Mouse (Mus musculus) neural tube, embryonic 14.5 days (tissue): ENCODE measurements around the gene Cul7. TPM values are rescaled to one million over a fixed set of nuclear protein-coding genes. Genes with fewer than 3 reads are reported as not detected.
A peak's percentile ranks its signal among the peaks of the same experiment; 100 is the strongest.

Source experiments
- ATAC-seq: fragments of 200-750 bp; cut with Nextera tagmentation; 2 replicates; pipeline ENCODE4 v1.8.0; 2017; ENCODE audit warnings: low read depth, mild to moderate bottlenecking, moderate TSS enrichment, moderate library complexity
- H3K27ac ChIP-seq: fragments of 300-500 bp; sonication (generic); 2 replicates; pipeline ENCODE4 v1.5.1; 2014; ENCODE audit warnings: low read depth, mild to moderate bottlenecking, control low read depth, low read length, moderate library complexity, mixed read lengths
- H3K27me3 ChIP-seq: fragments of 300-500 bp; sonication (generic); 2 replicates; pipeline ENCODE4 v1.6.1; 2014; ENCODE audit warnings: low read length; ENCODE audit not compliant: control insufficient read depth, insufficient read depth
- H3K36me3 ChIP-seq: fragments of 300-500 bp; sonication (generic); 2 replicates; pipeline ENCODE4 v1.6.1; 2014; ENCODE audit warnings: low read length, mixed read lengths; ENCODE audit not compliant: control insufficient read depth, insufficient read depth
- H3K4me1 ChIP-seq: fragments of 300-500 bp; sonication (generic); 2 replicates; pipeline ENCODE4 v1.6.1; 2014; ENCODE audit warnings: low read length; ENCODE audit not compliant: control insufficient read depth, insufficient read depth
- H3K4me2 ChIP-seq: fragments of 300-500 bp; sonication (generic); 2 replicates; pipeline ENCODE4 v1.6.1; 2014; ENCODE audit warnings: mild to moderate bottlenecking, low read depth, low read length, control low read depth
- H3K4me3 ChIP-seq: fragments of 300-500 bp; sonication (generic); 2 replicates; pipeline ENCODE4 v1.5.1; 2014; ENCODE audit warnings: low read depth, low read length, control low read depth, mixed read lengths
- H3K9ac ChIP-seq: fragments of 300-500 bp; sonication (generic); replicated peaks from 2 replicates; pipeline ENCODE4 v1.6.1; 2014; ENCODE audit warnings: low read depth, mild to moderate bottlenecking, control low read depth, low read length, mixed read lengths
- H3K9me3 ChIP-seq: fragments of 300-500 bp; sonication (generic); 2 replicates; pipeline ENCODE4 v1.6.1; 2016; ENCODE audit warnings: low read length; ENCODE audit not compliant: control insufficient read depth
- WGBS: fragments of 180-500 bp; shearing (Covaris S2); extraction: QIAGEN DNeasy Blood & Tissue Kit; methylation state at CpG from one replicate; pipeline ENCODE4 v1.1.7; 2014; 5-methylcytosine and 5-hydroxymethylcytosine counted together
- polyA plus RNA-seq: library from polyadenylated mRNA; unstranded; fragments of >200 nt; fragmentation: Nextera tagmentation; extraction: Ambion mirVana; gene quantifications from 2 replicates; pipeline ENCODE4 v1.2.1, GENCODE M21; 2014

Cul7 gene
- polyA plus RNA-seq = 30.1 and 33.8 TPM in 2 replicates

DNA sequence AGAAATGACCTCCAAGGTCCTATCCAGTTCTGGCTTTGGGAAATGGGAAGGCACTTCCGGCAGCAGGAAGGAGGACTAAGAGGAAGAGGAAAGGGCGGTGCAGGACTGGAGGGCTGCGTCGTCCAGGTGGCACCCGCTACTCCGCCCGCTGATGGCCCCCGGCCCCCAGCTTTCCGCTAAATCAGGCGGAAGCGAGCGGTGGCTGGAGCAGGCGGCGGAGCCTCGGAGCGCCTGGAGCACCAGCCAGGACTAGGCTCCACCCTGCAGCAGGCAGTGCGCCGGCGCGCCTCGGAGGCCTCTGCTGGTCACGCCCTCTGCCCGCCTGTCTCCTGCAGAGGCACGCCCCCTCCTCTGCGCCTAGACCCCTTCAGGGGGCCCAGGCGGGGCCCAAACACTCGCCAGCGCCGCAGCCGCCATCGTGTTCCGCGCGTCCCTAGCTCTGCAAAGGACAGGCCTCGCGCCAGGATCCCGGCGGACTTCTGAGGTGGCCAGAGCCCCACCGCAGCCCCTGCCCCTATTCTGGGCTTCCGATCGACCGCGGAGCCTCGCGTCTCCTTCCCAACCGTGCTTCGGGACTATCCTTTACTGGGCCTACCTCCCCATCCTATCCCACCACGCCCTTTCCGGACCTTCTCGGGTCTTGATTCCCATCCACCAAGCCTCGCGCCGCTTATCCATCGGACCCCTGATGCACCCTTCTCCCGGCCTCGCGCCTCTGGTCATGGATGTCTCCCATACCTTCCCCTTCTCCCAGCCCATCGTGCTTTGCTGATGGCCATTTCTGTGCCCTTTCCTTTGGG, at the start of gene Cul7:
TSS of gene Cul7 (plus strand) at position 106 of the 800 bp plus-strand sequence.
- peaks cover 15% of the 10 kb centered on the region for H3K36me3 ChIP-seq
- no peaks in the 10 kb centered on the region for H3K27me3 ChIP-seq
- peak within 1 kb of the TSS; percentile 89 for H3K4me2 ChIP-seq
- WGBS = under 1% methylated on average over 56 of the region's 58 CpGs
- H3K4me1 ChIP-seq = peaks cover 29% of the 10 kb centered on the region
- ATAC-seq = peak; percentile 94
- peak within 1 kb of the TSS; percentile 50 for H3K4me3 ChIP-seq
- H3K9ac ChIP-seq = peak within 1 kb of the TSS; percentile 82
- H3K27ac ChIP-seq = peak within 1 kb of the TSS; percentile 94
- H3K9me3 ChIP-seq = no peaks in the 10 kb centered on the region

DNA sequence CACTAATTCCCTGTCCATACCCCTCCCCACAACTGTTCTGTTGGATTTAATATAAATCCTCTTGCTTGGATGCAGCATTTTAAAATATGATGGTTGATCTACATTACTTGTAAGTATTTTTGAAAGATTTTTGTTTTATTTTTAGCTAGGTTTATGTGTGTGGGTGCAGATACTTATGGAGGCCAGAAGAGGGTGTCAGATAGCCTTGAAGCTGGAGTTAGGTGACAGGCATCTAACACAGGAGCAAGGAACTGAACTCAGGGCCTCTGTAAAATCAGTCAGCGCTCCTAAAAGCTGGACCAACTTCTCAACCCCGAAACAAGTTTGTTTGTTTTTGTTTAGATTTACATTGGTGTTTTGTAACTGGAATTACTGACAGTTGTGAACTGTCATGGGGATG, 49.6 kb upstream of the Cul7 start:
- H3K27me3 ChIP-seq = no peaks in the 10 kb centered on the region
- no peaks in the 10 kb centered on the region for H3K9me3 ChIP-seq
- H3K4me1 ChIP-seq = peaks cover 5% of the 10 kb centered on the region; the same call in 1 of the 2 replicates
- no peak overlapping the region for H3K27ac ChIP-seq
- 95% methylated on average over 2 of the region's 2 CpGs for WGBS
- ATAC-seq = no peak
- no peak overlapping the region for H3K4me3 ChIP-seq
- H3K36me3 ChIP-seq = no peaks in the 10 kb centered on the region
- H3K4me2 ChIP-seq = no peak overlapping the region
- H3K9ac ChIP-seq = no peak overlapping the region

DNA sequence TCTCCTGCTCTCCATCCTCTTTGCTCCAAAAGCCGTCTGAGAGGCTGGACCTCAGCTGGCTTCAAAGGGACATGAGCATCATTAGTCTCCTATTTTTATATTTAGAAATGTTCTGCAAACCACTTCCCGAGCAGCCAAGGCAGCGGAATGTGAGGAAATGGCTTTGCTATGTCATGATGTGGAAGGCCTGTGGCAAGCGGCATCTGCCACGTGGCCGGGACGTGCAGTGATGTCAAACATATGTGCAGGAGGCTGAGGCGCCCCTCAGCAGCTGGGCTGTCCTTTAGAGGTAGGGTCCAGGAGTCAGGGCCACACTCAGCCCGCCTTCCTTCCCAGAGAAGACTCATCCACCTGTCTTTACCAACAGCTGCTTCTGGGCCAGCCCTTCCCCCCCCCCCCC, 47.9 kb upstream of the Cul7 start:
- H3K9me3 ChIP-seq = no peaks in the 10 kb centered on the region

DNA sequence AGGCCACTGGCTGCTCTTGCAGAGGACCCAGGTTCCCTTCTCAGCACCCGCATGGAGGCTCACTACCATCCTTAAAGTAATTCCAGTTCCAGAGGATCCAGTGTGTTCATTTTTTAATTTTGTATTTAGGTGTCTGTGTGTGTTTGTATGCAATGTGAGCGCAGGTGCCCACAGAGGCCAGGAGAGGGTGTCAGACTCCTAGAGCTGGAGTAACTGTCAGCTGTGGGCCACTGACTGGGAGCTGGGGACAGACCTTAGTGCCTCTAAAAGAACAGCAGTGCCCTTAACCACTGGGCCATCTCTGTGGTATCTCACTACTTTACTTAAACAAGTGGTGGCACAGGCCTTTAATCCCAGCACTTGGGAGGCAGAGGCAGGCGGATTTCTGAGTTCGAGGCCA, 46.9 kb upstream of the Cul7 start:
- Histone ChIP-seq H3K27me3 (no peaks in the 10 kb centered on the region), H3K27ac (no peak overlapping the region), H3K4me1 (peaks cover 5% of the 10 kb centered on the region; the same call in 1 of the 2 replicates), H3K4me3 (no peak overlapping the region), H3K9ac (no peak overlapping the region), H3K9me3 (no peaks in the 10 kb centered on the region), H3K36me3 (no peaks in the 10 kb centered on the region), H3K4me2 (no peak overlapping the region)
- over 99% methylated on average over 4 of the region's 4 CpGs for WGBS
- ATAC-seq = no peak

More for the DNA sequence above, 47.9 kb upstream of the Cul7 start:
- H3K4me1 ChIP-seq = peaks cover 5% of the 10 kb centered on the region; the same call in 1 of the 2 replicates
- no peak overlapping the region for H3K9ac ChIP-seq
- no peak overlapping the region for H3K4me2 ChIP-seq
- no peak for ATAC-seq
- no peaks in the 10 kb centered on the region for H3K27me3 ChIP-seq
- H3K4me3 ChIP-seq = no peak overlapping the region
- WGBS = 78% methylated on average over 9 of the region's 9 CpGs
- H3K27ac ChIP-seq = no peak overlapping the region
- H3K36me3 ChIP-seq = no peaks in the 10 kb centered on the region

DNA sequence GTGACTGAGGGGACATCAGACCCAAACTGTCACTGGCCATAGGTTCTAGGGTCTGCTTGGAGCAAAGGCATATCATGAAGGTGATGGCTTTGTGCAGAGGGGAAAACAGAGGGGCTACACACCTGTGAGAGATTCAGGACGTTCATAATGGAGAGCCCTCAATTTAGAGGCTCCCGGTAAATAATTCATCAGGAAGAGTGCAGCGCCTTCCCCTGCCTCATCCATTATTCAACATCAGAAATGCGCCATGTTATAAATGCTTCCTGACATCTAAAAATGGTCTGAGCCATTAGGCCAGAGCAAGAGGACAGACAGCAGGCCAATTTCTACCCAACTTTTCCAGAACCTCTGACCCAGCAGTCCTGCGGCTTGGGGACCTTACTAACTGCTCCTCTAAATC, 45.0 kb upstream of the Cul7 start:
- H3K36me3 ChIP-seq = no peaks in the 10 kb centered on the region
- ATAC-seq = no peak
- peak overlapping the region; percentile 34; the same call in 1 of the 2 replicates for H3K27ac ChIP-seq
- H3K4me1 ChIP-seq = peaks cover 5% of the 10 kb centered on the region; the same call in 1 of the 2 replicates
- WGBS = 43% methylated on average over 5 of the region's 5 CpGs
- H3K4me2 ChIP-seq = no peak overlapping the region
- H3K9me3 ChIP-seq = no peaks in the 10 kb centered on the region
- H3K4me3 ChIP-seq = no peak overlapping the region
- H3K9ac ChIP-seq = no peak overlapping the region; the same call in 1 of the 2 replicates
- H3K27me3 ChIP-seq = no peaks in the 10 kb centered on the region

DNA sequence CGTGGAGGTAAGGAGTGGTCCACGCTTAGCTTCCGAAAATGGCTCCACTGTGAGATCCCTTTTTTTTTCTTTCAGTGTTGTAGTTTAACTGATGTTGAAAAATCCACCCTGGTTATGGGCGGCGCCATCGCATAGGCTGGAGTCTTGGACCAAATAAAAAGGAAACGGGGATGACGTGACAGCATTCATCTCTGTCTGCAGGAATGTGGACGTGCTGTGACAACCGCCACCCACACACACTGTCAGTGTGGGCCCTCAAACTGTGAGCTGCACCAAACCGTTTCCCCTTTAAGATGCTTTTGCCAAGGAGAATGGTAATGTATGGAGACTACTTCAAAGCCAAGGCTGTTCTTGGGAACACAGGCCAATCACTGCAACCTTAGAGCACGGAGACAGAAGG, 44.1 kb upstream of the Cul7 start:
- Histone ChIP-seq H3K36me3 (no peaks in the 10 kb centered on the region), H3K4me3 (no peak overlapping the region), H3K9me3 (no peaks in the 10 kb centered on the region), H3K4me2 (no peak overlapping the region), H3K4me1 (peaks cover 5% of the 10 kb centered on the region; the same call in 1 of the 2 replicates), H3K9ac (no peak overlapping the region), H3K27ac (no peak overlapping the region), H3K27me3 (no peaks in the 10 kb centered on the region)
- ATAC-seq = no peak
- 80% methylated on average over 12 of the region's 12 CpGs for WGBS

DNA sequence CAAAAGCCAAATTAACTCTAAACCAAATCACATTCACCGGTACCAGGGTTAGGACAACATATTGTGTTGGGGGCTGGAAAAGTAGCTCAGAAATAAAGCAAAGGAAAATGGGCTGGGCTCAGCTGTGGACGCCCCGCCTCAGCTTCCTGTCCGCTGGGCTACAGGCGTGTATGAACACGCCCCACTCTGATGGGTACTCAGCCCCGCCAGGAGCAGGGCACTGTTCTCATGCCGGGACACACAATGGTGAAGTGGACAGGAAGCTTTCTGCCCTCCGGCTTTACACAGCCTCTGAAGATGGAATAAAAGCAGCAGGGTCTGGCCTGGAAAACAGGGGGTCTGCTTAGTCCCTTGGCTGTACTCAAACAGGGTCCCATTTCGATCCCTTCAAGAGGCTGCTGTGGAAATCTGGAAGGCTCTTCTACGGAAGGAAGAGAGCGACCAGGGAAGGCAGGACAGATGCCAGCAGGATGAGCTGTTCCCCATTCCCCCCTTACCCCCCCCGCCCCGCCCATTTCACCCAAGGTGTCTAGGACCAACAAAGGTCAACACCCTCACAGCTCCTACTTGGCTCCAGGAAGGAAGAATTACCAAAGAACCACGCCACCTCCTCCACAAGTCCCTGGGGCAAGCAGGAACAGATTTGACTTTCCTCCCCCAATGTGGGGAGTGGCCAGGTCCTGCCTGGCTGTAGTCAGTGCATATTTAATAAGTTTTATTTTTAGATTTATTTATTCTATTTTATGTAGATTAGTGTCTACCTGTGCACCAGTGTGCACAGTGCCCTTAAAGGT, 40.2 kb upstream of the Cul7 start:
- Histone ChIP-seq H3K9ac (no peak overlapping the region), H3K36me3 (no peaks in the 10 kb centered on the region), H3K27me3 (no peaks in the 10 kb centered on the region), H3K9me3 (no peaks in the 10 kb centered on the region), H3K27ac (no peak overlapping the region), H3K4me1 (peaks cover 10% of the 10 kb centered on the region; the same call in 1 of the 2 replicates), H3K4me3 (no peak overlapping the region; the same call in 1 of the 2 replicates), H3K4me2 (no peak overlapping the region)
- ATAC-seq = no peak
- WGBS = 48% methylated on average over 15 of the region's 15 CpGs

DNA sequence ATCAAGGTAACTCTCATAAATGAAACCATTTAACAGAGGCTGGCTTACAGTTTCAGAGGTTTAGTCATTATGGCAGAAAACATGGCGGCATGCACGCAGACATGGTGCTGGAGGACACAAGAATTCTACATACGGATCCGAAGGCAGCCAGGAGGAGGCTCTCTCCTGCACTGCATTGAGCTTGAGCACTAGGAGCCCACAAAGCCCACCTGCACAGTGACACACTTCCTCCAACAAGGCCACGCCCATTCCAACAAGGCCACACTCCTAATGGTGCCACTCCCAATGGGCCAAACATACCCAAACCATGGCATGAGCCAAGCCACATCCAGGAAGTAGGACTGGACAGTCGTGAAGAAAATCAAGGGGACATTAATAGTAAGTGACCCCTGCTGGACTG, 38.8 kb upstream of the Cul7 start:
- Histone ChIP-seq H3K27ac (no peak overlapping the region), H3K4me2 (no peak overlapping the region), H3K27me3 (no peaks in the 10 kb centered on the region), H3K36me3 (no peaks in the 10 kb centered on the region), H3K4me1 (peaks cover 6% of the 10 kb centered on the region; the same call in 1 of the 2 replicates), H3K4me3 (no peak overlapping the region), H3K9ac (no peak overlapping the region), H3K9me3 (no peaks in the 10 kb centered on the region)
- ATAC-seq = no peak
- 93% methylated on average over 6 of the region's 6 CpGs for WGBS

DNA sequence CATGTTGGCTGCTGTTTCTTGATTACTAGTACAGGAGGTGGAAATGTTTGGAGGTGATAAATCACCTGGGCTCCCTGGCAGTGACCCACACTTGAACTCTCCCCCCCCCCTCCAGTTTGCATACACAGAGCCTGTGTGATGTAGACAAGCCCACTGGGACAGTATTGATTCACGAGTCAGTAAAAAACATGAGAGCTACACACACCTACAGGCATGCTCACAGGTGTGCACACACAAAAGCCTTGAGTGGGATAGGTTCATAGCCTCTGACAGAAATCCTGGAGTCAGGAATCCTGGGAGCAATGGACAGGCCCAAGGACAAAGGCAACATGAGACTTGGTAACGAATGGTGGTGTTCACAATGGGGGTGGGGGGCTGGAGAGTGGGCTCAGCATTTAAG, 37.9 kb upstream of the Cul7 start:
- Histone ChIP-seq H3K9ac (no peak overlapping the region), H3K27ac (no peak overlapping the region), H3K27me3 (no peaks in the 10 kb centered on the region), H3K36me3 (no peaks in the 10 kb centered on the region), H3K4me3 (no peak overlapping the region), H3K4me1 (peaks cover 6% of the 10 kb centered on the region; the same call in 1 of the 2 replicates), H3K4me2 (no peak overlapping the region), H3K9me3 (no peaks in the 10 kb centered on the region)
- ATAC-seq = no peak
- WGBS = 35% methylated on average over 2 of the region's 2 CpGs
